Mouse (Mus musculus) layer of hippocampus, adult 18-20 months (tissue): ENCODE measurements around the gene Itpkb. TPM values are rescaled to one million over a fixed set of nuclear protein-coding genes. Genes with fewer than 3 reads are reported as not detected.

ENCODE experiments used
- DNase-seq, 2 experiments: peaks; one replicate each; pipeline ENCODE4 v3.0.0; 2022; ENCODE audit warnings: low spot score in 2 of 2
- total RNA-seq, 2 experiments: library from RNA; stranded (reverse); gene quantifications; 2 replicates each; pipeline ENCODE4 v1.2.3; 2021

Gene Itpkb
- total RNA-seq, 2 experiments from 2014 or later: 27.2 to 27.4 TPM

DNA sequence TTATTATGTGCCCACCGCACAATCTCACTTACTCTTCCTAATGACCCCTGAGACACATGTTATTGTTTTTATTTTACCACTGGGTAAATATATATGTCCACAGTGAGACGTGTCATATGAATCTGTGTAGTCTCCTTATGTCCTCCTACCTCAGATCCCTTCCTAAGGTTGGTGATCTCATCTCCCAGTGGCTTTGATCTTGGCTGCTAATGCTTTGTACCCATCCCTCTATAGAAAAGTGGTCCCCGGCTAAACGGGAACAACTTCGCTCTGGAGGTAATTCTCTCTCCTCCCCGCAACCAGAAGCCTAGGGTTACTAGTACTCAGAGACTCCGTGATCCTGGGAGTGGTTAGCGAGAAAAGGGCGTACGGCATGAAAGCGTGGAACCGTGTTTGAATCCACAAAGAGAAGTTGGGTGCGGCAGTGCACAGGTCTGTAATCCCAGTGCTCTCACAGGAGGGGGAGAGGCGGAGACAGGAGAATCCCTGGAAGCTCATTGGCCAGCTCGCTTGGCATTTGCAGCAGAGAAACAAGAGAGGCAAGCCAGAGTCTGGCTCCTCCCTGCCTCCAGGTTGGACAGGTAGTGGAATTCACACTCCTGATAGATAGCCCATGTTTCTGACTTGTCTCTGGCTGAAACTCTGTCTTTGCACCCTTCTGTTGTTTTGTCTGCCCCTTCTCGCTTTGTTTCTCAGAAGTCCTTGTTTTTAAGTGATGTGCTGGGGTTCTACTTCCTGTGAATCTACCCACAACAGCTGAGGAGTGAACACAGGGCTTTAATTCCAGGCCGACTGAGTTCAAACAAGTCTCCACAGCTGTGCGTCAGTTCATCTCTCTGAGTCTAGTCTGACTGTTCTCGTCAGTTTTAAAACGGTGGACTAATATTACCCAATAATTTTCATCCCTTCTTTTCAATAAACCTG is 16.5 kb upstream of the Itpkb start:
- peak in 1 of 2 experiments; percentile 30 for DNase-seq

DNA sequence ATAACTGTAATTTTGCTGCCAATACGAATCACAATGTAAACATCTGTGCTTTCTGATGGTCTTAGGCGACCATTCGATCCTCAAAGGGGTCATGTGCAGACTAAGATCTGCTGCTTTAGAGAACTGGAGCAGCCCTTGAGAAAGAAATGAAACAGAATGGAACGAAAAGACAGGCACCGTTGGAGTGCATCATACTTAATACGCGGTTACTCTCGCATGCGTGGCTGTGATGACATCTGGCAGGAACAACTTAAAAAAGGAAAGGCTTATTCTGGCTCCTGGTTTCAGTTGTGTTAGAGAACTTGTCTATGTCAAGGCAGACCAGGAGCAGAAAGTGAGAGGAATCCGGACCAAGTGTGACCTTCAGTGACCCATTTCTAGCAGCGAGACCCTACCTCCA is 15.6 kb upstream of the Itpkb start:
- no peak for DNase-seq

DNA sequence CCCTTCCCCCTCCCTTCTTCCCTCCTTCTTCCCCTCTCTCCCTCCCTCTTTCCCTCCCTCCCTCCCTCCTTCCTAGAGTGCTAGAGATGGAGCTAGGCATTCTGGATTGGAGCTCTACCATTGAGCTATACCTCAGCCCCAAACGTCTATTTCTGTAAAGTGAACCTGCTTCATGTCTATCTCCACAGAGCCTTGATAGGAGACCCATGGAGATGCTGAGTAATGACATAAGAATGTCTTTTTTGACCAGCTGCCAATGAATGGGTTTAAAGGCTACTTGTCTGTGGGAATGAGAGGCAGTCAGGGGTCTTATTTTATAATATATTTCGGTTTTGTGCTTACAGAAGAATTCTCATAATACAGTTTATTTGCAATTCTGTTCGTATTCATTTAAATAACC is 15.2 kb upstream of the Itpkb start:
- no peak for DNase-seq

DNA sequence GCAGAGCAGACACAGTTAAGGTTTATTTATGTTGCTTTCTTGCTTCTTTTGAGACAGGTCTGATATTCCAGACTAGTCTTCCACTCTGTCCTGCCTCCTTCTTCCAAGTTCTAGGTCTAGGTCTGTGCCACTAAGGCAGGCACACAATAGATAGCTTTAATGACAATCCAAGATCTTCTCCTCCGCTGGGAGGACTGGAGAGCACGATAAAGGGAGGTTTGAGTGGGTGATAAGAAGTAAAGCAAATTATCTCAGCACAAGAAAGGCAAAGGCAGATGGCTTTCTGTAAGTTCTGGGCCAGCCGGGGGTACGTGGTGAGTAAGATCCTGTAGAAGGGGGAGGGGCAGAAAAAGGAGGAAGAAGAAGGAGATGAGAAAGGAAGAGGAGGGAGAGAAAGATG is 12.8 kb upstream of the Itpkb start:
- DNase-seq: no peak

DNA sequence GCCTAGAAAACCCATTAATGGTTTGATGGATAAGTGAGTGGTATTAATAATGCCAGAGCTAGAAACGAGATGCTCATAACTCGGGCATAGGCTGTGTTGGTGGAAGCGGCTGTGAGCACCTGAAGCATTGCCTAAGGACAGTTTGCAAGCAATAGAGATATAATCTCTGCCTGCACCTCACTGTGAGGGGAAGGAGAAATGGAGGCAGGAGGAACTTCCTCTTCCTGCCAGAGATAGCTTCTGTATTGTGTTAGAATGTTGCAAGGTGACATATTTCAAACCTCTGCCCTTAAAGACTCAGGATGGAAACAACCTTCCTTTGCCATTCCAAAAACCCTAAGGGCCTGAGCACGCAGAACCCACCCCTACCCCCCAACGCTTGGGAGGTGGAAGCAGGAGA is 11.9 kb upstream of the Itpkb start:
- no peak for DNase-seq

DNA sequence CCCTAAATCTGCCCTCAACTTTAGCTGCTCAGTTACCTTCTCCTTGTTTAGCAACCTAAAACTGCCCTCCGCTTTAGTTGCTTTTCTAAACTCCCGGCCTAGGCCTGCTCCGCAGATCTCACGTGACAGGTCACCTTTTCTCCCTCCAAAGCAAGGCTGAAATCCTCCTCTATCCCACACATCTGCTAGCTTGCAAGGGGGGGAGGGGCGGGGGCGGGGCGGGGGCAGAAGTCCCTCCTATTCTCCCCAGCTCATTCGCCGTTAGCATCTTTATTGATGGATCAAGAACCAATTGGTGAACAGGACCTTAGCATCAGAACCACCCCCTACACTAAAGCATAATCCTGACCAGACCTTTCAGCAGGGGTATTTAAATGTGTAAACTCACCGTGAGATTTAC is 10.4 kb upstream of the Itpkb start:
- DNase-seq: no peak

DNA sequence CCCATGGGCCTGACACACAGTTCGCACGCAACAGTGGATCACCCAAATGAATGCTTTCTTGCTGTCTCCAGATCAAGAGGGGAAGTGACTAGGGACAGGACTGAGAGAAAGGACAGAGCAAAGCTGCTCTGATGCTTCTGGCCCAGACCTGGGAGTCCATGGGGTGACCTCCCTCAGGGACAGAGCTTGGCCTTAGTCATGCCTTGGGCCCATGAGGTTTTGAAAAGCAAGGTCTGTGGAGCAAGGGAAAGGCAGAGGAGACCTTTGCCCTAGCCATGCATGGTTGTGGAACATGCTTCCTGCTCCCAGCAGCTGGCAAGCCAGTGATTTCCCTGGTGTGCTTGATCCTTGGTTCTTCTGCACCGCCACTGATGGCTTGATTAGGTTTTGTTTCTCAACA is 7.4 kb upstream of the Itpkb start:
- no peak for DNase-seq

DNA sequence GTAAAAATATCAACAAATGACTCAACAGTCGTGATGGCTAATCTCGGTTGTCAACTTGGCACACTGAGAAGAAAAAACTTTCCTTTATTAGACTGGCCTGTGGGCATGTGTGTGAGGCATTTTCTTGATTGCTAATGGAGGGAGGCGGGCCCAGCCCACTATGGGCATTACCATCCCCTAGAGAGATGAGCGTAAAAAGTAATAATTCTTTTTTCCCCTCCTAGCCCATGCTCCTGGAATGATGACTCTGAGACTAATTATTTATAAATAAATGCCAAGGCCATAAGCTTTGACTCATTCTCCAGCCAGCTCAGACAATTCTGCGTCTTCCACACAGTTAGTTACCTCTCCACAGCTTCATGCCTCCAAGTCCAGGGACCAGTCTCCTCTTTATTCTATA is 6.8 kb upstream of the Itpkb start:
- DNase-seq: no peak

DNA sequence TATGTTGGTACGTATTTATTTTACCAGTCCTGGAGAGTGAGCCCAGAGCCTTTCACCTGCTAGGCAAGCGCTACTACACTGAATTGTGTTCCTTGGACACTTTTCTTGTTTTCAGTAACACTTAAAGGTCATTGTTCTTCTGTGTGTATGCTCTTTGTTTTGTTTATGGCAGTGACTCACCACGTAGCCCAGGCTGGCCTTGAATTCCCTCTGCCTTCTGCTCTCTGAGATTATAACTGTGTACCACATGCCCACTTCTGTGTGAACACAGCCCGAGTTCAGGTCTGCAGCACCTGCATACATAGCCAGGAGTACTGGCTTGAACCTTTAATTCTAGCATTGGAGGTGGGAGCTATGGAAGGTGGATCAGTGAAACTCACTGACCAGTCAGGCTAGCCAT is 6.0 kb upstream of the Itpkb start:
- DNase-seq: no peak

- no peak for DNase-seq
These were observed 1.3 kb upstream of the Itpkb start for GRCm38 (mm10) chr1:180328794-180329665.

DNA sequence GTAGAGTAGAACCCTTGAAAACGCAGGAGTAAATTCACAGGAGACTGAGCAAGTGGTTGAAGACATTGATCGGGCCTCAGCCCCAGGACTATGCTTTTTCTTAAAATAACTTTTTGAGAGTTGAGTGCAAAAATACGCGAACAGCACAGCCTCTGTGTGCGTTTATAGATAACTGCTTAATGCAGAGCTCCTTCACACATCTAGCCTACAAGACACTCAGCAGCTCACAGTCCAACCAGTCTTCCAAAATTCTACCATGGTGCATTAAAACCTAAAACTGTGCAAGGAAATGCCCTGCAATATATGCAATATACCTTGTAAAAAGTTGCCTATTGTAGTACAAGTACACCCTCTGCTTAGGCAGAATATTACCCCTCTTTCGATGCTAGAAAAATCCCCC is 579 bp upstream of the Itpkb start:
- no peak for DNase-seq

DNA sequence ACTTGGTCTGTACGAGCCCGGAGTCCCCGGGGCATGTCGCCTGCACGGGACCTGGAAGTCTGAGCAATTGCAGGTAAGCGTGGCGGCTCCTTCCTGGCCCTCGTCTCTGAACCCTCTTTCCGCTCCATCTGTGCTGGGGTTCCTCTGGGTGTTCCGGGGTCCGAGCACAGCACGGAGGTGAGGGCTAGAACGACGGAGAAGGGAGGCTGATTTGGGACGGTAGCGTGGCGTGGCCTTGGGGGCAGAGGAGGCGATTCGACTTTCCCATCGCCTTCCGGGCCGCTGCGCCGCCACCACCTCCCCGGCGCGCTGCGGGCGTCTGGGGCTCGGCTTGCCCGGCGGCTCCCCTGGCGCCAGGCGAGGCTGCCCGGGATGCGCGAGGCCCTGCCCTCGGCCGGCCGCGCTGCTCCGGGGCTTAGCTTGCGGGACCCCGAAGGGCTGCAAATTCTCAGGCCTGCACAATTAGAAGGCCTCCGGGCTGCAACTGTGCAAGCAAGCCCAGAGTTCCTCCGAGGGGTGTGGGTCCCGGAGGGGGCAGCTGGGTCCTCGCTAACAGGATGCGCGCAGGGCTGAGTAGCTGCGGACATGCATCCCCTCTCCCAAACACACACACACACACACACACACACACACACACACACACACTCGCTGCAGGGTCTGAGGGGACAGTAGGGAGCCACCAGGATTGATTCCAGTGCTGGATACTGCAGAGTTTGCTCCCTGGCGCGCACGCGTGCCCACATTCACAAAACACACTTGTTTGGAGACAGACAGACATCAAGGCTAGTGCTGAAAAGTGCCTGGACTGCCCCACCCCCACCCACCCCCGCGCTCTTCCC is 641 bp downstream of the Itpkb start:
- peak in 1 of 2 experiments; percentile 61 for DNase-seq

DNA sequence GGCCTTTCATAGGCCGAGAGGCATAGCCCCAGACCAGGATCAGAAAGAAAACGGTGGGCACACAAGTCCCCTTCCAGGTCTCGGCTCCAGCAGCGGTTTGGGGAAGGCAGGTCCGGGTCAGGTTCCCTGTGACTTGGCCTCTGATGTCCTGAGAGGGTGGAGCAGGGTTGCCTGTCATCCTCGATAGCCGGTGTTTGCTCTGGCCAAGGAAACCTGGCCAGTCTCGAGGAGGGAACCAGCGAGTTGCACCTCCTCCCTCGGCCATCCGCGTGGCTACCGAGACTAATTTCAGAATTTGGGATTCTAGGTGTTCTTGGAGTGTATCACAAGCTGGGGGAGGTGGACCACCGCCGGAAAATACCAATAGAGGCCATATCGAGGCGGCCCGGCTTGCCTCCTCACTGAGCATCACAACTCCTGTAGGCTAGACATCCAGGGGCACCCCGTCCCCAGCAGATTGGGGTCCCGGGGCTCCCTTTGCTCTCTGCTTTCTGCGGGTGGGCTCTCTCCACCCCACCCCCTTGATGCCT is 1.3 kb downstream of the Itpkb start:
- DNase-seq: peak in 1 of 2 experiments; percentile 28

DNA sequence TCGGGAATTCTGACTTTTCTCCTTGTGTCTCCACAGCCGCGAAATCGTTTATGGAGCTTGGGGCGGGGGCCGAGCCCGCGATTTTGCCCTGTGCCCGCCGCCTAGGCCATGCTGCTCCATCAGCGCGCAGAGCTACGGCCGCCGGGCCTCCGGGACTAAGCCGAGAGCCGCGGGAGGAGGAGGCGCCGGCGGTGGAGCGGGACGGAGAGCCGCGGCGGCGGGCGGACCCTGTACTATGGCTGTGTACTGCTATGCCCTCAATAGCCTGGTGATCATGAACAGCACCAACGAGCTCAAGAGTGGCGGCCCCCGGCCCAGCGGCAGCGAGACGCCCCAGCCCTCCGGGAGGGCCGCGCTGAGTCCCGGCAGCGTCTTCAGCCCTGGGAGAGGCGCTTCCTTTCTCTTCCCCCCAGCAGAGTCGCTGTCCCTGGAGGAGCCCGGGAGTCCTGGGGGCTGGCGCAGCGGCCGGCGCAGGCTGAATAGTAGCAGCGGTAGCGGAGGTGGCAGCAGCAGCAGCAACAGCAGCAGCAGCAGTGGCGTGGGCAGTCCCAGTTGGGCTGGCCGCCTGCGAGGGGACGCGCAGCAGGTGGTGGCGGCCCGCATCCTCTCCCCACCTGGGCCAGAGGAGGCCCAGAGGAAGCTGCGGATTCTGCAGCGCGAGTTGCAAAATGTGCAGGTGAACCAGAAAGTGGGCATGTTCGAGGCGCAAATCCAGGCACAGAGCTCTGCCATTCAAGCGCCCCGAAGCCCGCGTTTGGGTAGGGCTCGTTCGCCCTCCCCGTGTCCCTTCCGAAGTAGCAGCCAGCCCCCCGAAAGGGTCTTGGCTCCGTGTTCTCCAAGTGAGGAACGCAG is 2.0 kb downstream of the Itpkb start:
- peak; percentile 36 to 72 for DNase-seq

DNA sequence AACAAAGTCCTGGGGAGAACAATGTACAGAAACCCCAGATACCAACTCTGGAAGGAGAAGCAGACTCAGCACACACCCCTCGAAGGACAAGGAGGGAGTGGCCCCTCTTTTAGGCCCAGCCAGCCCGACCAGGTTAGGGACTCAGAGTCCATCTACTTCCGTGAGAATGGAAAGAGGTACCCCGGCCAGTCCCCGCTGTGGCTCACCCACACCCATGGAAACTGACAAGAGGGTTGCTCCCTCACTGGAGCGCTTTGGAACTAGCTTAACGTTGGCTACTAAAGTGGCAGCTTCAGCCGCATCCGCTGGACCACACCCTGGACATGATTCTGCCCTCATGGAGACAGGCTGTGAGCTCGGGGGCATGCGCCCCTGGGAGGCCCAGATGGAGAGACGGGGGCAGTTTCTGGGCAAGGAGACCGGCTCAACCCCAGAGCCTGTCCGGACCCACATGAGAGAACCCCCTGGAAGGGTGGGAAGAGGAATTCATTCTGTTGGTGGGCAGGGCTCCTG is 2.7 kb downstream of the Itpkb start:
- no peak for DNase-seq

DNA sequence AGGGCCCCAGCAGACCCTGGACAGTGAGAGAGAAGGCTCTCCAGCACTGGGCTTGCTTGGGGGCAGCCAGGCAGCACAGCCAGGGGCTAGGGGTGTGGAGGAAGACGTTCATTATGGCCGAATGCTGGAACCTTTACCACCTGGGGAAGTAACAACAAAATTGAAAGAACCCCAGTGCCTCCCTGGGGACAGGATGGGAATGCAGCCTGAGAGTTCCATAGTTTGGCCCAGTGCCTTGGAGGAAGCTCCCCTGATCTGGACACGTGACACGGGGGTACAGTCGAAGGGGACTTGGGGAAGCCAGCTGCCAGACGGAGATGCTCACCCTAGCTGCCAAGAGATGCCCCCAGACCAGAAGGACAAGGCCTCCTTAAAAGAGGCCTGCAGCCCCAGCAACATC is 3.3 kb downstream of the Itpkb start:
- DNase-seq: no peak

DNA sequence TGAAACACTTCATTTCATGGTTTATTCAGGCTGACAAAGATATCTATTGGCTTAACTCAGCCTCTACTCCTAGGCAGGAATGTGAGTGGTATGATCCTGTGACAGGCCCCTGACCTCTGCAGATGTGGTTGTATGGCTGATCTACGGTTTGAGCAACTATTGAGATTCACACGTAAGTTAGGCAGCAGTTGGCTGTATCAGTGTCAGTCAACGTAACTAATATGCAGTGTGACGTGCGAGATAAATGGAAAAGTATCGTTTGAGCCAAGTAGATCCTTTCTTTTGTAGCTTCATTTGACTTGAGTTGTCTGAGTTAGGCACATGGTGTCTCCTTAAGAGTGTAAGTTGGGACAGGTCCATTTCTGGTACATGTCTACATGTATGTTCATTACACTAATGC is 4.3 kb downstream of the Itpkb start:
- no peak for DNase-seq

DNA sequence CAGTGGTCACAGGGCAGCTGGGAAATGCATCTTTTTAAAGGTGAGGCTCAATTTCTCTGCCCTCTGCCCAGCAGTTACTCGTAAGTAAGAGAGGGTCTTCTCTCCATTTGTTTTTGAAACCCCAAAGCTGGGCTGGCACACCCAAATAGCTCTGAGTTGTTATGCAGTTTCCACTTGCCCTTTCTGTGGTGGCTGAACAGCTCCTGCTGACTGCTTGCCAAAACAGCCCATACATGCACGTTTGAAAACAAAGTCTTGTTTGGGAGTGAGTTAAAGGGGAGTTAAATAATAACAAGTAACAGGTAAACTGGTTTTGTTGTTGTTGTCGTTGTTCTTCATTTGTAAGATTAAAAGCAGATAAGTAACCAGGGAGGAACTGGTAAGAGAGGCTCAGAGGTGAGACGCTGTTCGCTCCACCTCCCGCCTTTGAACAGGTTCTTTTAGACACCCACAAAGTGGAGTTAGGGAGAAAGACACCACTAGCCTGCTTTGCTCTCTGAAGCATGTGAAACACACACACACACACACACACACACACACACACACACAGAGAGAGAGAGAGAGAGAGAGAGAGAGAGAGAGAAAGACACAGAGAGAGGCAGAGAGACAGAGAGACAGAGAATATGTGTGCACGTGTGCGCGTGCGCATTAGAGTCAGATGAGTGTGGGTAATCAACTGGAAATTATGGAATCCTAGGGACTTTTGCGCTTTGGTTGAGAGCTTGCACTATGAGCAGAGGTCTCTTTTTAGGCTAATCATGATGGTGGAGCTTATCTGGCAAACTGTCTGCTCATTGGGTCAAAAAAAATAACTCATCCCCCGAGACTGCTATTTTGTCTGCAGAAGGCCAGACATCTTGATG is 5.5 kb downstream of the Itpkb start:
- DNase-seq: no peak

DNA sequence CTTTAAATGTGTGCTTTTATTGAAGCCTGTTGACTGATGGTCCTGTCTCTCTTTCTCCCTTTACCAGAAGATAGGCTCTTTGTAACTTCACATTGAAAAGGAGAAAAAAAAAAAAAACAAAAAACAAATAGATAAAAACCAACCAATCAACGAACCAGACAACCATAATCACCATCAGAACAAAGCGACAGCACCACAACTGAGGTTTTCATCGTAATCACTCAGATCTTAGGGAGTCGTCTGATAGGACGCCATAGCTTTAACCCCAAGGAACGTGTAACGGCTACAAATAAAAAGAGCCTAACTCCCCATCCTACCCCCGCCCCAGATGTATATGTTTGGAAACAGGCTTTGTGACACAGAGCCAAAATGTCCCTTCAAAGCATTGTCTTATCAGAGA is 8.1 kb downstream of the Itpkb start:
- DNase-seq: no peak
